Mouse (Mus musculus) ES-CJ7 (cell line): ENCODE measurements around the gene Thap2.

Experiments used
- DNase-seq: peaks from one replicate; pipeline ENCODE4 v3.0.0; 2011; ENCODE audit warnings: low read depth, low spot score

Gene Thap2

GRCm38 (mm10) chr10:115384221-115385017 is at the start of gene Thap2, which contains the start of gene Zfc3h1:
Gene Thap2 (minus strand): TSS chr10:115384443.
Gene Zfc3h1 (plus strand): TSS chr10:115384959.
- DNase-seq = peak; percentile 99

- no peak for DNase-seq
Observed at GRCm38 (mm10) chr10:115425351-115425750, 41.1 kb upstream of the Thap2 start.

DNA sequence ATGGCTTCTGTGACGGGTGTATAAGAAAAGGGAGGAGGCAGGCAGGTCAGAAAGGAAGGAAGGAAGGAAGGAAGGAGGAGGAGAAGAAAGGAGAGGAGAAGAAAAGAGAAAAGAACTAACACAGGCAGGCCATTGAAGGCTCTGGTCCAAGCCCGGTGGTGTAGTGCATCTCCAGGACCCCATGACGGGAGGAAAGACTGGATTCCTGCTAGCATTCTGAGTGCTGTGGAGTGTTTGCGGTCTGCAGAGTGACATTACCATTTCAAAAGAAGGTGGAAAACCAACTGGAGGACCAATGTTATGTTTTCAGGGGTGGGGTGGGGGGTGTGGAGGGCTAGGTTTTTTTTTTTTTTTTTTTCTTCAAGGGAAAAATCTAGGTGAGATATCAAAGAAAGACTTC is 37.7 kb upstream of the Thap2 start:
- DNase-seq = peak; percentile 67

GRCm38 (mm10) chr10:115414056-115414455 is 29.8 kb upstream of the Thap2 start:
- no peak for DNase-seq

GRCm38 (mm10) chr10:115413496-115413895 is 29.3 kb upstream of the Thap2 start:
- DNase-seq = no peak

GRCm38 (mm10) chr10:115406393-115406792 is 22.1 kb upstream of the Thap2 start:
- peak; percentile 74 for DNase-seq

DNA sequence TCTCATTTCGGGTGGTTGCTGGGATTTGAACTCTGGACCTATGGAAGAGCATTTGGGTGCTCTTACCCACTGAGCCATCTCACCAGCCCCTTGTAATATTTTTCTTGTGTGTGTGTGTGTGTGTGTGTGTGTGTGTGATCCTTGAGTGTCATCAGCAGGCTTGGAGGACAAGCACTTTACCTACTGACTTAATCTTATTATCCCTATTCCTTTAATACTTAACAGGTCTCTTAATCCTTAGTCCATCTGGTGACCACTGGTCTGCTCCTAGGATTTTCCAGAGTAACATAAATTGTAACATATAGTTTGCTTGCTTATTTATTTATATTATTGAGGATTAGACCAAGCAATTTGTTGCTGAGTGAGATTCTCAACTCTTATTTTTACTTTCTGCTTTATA is 7.7 kb upstream of the Thap2 start:
- no peak for DNase-seq

DNA sequence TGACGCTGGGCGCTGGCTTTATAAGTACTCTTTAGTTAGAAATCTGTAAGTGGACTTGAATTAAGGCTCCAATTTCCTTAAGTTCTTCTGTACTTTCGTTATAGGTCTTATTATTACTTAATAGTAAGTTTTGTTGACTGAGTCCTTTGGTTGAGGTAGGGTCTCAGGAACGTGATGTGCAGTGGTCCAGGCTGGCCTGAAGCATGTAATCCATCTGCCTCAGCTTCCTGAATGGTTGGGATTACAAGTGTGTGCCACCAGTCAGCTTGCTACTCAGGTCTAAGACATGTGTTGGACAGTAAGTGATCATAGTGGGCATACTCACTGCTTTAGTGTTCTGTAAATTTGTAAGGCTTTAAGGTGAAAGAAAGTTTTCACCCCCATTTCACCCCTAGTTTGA is 6.8 kb upstream of the Thap2 start:
- no peak for DNase-seq

DNA sequence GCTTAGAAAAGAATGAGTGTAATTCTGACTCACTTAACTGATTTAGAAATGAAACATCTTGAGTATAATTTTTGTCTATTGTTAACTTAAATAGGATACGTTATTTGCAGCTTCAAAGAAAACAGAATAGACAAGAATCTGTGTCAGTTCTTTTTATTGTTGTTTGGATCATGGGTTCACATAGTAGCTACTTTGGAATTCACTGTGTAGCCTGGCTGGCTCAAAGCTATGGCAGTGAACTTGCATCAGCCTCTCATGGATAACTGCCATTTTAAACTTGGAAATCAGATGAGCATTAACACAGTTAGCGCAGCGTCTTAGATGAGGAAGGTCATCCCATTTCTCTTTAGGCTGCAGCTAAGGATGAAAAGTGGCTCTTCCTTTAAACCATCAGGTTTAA is 3.6 kb upstream of the Thap2 start:
- no peak for DNase-seq

DNA sequence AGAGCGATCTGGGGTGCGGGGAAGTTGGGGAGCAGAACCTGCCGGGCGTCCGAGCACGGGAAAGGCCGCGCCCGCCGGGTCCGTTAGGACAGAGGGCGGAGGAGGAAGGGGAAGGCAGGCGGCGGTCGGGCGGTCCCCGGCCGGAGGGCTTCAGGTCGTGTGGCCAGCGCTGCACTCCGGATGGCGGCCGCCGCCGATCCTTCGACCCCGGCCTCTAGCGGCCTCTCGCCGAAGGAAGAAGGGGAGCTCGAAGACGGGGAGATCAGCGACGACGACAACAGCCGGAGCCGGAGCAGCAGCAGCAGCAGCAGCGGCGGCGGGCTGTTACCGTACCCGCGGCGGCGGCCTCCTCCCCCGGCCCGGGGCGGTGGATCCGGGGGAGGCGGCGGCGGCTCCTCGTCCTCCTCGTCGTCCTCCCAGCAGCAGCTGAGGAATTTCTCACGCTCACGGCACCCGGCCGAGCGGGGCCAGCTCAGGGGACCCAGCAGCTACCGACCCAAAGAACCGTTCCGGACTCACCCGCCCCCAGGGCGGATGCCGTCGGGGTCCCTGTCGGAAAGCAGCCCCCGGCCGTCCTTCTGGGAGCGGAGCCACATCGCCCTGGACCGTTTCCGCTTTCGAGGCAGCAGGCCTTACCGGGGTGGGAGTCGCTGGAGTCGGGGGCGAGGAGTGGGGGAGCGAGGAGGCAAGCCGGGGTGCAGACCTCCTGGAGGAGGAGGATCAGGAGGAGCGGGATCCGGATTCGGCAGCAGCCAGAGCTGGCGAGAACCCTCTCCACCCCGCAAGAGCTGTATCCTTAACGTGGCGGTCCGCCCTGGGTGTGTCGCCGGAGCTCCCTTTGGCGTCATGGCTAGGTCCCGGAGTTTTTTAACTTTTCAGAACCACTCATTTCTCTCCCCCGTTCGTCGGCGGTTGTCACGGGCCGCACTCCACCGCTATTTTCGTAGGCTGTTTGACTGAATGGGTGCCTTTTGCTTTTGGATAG is 1.1 kb upstream of the Thap2 start:
- DNase-seq = peak; percentile 48

DNA sequence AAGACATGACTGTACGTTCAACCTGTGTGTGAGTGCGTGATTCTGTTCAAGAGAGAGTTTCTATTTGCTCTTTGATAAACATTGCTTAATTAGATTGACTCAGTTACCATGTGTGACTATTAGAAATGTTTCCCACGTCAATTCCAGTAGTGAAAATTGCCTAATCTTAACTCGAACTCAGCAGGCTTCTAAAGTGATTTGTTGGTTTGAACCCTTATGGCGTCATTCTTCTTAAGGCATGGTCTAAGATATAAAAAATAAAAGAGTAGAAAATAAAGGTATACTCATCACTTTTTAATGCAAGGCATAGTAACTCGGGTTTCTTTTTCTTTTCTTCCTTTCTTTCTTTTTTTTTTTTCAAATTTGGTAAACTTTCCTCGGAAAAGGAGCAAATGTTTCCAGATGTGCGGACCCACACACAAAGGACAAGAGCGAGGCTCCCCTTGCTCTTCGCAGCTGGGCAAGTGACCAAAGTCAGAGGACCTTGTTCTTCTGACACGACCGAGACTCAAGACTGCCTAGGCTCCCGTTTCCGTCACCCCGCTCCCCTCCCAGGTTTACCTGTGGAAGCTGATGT is 511 bp downstream of the Thap2 start:
- DNase-seq = no peak

DNA sequence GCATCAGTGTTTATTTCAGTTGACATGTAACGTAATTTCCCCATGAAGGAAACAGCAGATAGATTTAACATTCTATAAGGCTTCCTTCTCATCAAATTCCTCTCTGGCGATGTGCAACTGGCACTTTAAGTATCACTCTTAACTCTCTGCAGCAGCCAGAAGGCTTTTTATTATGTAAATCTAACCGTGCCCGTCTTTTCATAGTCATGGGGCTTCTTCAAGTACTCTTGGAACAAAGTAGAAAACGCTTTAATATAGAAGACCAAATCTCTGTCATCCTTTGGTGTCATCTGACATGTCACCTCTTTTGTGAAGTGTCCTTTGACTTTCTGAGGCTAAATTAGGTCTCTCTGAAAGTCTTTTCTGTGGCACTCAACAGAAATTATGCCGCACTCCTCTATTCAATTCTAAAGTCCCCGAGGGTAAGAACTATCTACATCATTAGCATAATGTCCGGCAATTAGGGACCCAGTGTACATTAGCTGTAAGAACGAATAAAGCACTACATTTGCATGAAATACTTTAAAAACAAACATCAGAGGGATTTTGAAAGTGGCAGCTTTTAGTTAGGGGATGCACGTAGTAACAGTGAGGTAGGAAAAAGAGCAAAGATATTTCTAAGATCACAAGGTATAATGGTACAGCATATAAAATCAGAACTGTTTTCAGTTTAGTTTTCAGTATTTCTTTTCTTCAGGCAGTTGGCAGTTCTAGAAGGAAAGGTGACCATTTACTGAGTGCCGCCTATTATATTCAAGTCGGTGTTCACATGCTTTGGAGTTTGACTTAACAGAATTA is 1.2 kb downstream of the Thap2 start:
- DNase-seq = peak; percentile 66

DNA sequence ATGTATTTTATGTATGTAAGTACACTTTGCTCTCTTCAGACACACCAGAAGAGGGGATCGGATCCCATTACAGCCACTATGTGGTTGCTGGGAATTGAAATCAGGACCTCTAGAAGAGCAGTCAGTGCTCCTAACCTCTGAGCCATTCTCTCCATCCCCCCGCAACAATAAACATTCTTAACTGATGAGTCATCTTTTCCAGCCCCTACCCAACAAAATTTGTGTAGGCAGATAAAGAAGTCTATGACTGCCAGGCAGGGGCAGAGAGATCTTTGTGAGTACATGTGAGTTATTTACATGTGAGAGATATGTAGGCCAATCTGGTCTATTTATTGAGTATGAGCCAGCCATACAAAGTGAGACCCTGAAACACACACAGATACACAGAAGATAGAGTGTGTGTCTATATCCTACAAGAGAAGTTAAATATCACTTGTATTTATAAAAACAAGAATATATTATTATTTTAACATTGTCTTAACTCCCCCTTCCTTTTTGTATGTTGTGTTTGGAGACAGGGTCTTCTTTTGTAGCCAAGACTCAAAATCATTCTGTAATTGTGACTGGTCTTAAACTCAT is 2.6 kb downstream of the Thap2 start:
- DNase-seq = no peak

- DNase-seq = no peak
Observed at GRCm38 (mm10) chr10:115363151-115363550, 21.1 kb downstream of the Thap2 start.

DNA sequence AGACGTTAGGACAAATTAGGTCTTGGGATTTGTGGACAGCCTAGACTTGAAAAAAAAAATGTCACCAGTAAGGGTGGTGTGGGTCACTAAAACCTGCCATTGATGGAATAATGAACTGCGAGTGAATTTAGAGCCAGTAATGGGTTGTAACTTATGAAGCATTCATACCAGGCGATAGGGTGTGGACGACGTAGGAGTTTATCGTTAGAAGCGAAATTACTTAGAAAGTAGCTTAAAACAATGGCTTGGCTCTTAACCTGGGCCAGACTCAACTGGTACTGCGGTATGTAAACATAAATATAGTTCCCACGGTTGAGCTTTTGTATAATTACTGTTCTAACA is 21.6 kb downstream of the Thap2 start:
- DNase-seq = no peak

DNA sequence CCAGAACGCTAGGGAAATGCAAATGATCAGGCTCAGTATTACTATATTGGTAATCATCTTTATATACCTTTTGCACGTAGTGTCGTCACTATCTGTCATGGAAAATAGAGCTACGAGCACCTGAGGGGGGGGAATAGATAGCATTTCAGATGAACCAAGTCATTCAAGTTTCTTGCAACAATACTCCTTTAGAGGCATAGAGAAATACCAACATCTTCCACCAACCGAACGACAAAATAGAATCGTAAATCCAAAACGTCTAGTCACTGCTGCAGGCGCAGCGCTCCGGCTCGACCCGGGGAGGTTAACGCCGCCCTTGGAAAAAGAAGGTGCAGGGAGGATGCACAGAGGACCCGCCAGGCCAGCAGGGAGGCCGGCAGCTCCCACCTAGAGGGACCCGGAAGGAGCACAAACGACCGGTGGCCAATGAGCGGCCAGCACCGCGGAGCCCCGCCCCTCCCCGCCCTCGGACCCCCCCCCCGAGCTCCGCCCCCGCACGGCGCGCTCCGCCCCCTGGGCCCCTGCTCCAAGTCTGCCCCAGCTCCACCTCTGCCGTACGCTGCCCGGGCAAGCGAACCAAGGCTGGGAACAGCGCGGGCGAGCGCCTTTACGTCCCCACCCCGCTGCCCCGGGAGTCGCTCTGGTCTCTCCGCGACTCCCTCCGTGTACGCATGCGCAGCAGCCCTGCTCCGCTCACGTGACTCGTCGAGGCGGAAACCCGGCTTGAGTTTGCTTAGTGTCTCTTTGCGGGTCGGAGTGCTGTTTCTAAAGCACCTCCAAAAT is 22.2 kb downstream of the Thap2 start, which contains the start of gene Tmem19:
Gene Tmem19, minus strand, starts transcription at position 662 of the 783 bp plus-strand sequence.
- peak; percentile 98 for DNase-seq

DNA sequence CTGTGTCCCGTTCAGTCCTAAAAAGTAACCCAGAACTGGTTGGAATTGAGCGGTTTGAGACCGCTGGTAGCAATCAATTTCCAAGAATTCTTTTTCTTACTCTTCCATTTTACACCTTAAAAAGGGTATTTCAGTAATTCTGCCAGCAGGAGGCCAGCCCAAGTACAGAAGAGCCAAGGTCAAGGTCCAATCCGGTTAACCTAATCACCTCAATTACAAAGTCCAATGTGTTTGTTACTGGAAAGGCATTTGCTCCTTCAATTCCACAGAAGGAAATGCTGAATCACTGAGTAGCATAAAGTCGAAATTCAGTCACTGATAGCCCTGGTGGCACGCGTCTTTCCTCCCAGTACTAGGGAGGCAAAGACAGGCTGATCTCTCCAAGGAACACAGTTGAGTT is 25.2 kb downstream of the Thap2 start:
- peak; percentile 75 for DNase-seq

DNA sequence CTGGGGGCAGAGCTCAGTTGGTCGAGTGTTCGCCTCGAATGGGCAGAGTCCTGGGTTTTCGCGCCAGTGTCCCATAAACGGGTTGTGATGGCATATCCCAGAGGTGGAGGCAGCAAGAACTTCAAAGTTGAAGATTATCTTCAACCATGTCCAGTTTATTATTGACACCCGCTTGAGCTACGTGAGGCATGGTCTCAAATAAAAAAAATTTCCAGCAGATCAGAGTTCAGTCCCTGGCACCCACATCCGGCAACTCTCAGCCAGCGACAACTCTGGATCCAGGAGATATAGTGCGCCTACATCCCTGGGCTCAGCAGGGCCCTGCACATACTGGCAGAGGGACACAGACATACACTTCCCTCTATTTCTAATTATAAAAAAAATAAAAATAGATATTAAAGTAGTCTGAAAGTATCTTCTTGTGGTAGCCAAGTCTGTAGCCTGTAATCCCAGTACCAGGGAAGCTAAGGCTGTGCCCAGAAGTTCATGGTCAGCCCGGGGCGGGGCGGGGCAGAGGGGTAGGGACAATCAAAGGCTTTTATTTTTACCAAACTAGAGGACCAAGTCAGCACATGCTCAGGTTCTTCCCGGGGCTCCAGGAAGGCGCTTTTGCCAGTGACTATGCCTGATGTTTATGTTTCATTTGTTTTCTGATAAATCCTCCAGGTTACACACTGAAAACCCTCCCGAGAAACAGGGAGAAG is 25.9 kb downstream of the Thap2 start:
- no peak for DNase-seq

DNA sequence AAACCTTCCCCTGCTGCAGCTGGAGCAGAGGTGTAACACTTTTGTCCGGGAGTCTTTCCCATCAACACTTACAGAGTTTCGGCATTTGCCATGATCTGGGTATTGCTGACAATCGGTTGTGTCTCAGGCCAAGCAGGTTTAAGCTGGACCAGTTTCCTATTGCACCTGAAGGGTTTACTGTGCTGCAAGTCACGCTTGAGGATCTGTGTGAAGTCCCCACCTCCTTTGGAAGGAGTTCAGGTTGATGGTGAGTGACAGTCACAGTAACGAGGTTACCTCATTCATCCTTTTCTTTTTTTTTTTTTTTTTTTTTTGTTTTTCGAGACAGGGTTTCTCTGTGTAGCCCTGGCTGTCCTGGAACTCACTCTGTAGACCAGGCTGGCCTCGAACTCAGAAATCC is 28.1 kb downstream of the Thap2 start:
- no peak for DNase-seq

- no peak for DNase-seq
Observed at GRCm38 (mm10) chr10:115355016-115355415, 29.2 kb downstream of the Thap2 start.
